Mouse (Mus musculus) myocyte (in vitro differentiated cells): ENCODE measurements around the gene Slc37a2.

ENCODE experiments used
- CEBPB ChIP-seq: IDR thresholded peaks from 2 replicates; pipeline ENCODE4 v1.6.1; 2011; ENCODE audit warnings: mild to moderate bottlenecking, moderate library complexity; ENCODE audit not compliant: poor library complexity, insufficient read depth, severe bottlenecking
- E2F4 ChIP-seq: IDR thresholded peaks from one replicate; pipeline ENCODE4 v1.6.1; 2011; ENCODE audit warnings: mild to moderate bottlenecking, control low read depth, moderate library complexity; ENCODE audit not compliant: insufficient read depth
- MAX ChIP-seq: IDR thresholded peaks from one replicate; pipeline ENCODE4 v1.6.1; 2011; ENCODE audit warnings: low read depth, mild to moderate bottlenecking, control low read depth
- MYOG ChIP-seq, 3 experiments: IDR thresholded peaks; one replicate each; pipeline ENCODE4 v1.6.1; 2011; ENCODE audit warnings: control low read depth in 2 of 3, low read depth in 2 of 3, mild to moderate bottlenecking in 2 of 3; ENCODE audit not compliant: insufficient read length in 2 of 3, control insufficient read depth in 1 of 3, insufficient read depth in 1 of 3
- POLR2A ChIP-seq: IDR thresholded peaks from one replicate; pipeline ENCODE4 v1.6.1; 2011; ENCODE audit warnings: low read depth, mild to moderate bottlenecking, control low read depth, moderate library complexity; ENCODE audit not compliant: insufficient read length
- POLR2AphosphoS2 ChIP-seq: IDR thresholded peaks from one replicate; pipeline ENCODE4 v1.6.1; 2011; ENCODE audit warnings: low read depth, control low read depth; ENCODE audit not compliant: insufficient read length
- SRF ChIP-seq: IDR thresholded peaks from one replicate; pipeline ENCODE4 v1.6.1; 2011; ENCODE audit warnings: low read depth; ENCODE audit not compliant: control insufficient read depth, insufficient read length
- TCF3 ChIP-seq: IDR thresholded peaks from one replicate; pipeline ENCODE4 v1.6.1; 2011; ENCODE audit warnings: low read depth, control low read depth; ENCODE audit not compliant: insufficient read length
- USF1 ChIP-seq: IDR thresholded peaks from one replicate; pipeline ENCODE4 v1.6.1; 2011; ENCODE audit warnings: low read depth, mild to moderate bottlenecking, control low read depth, moderate library complexity

DNA sequence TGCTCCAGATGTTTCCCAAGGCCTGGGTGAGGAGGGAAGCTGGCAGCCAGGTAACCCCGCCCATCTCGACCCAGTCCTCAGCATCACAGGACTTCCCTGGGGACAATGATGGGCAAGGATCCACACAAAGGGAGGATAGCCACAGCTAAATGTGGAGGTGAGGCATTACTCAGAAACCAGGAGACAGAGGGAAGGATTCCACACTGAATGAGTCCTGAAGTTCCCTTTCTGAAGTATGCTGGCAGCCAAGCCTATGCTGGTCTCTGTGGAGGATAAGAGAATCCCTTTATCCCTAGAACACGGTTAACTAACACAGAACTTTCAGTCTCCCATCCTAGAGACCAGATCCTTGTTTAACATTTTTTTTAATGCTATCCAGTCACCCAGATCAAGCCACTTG lies 67.5 kb downstream of the Slc37a2 start:
- TF ChIP-seq CEBPB: no peak
- no peak for TF ChIP-seq TCF3
- TF ChIP-seq POLR2A: no peak
- TF ChIP-seq SRF: no peak
- no peak for TF ChIP-seq USF1
- no peak for TF ChIP-seq MYOG (IDR thresholded peaks at IDR 0.05; ENCODE audit: control insufficient read depth in 1 of 3, insufficient read depth in 1 of 3, insufficient read length in 2 of 3, low read depth in 2 of 3)
- TF ChIP-seq POLR2AphosphoS2: no peak
- no peak for TF ChIP-seq E2F4
- TF ChIP-seq MAX: no peak
